Mouse (Mus musculus): Measurements from ENCODE around the gene Sfrp5.

Sfrp5 gene

GRCm38 (mm10) chr19:42198026-42198425 is 4.0 kb downstream of the Sfrp5 start:
- no peak for DNase-seq (ENCODE audit: low spot score)

DNA sequence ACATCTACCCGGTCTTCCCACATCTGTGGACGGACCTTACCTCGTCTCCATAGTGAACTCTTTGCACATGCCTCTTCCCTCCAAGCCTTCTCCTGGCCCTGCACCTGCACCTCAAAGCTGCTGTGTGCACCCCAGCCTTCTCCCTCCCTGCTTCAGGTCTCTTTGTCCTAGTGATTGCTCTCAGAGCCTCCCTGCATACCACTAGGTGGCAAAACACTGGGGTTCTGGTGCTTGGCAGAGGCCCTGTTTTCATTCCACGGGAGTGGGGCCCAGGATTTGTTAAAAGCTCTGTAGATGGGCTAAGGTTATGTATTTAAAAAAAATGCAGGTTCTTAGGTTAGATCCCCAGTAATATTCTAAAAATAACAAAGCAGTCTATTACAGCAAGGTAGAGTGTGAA is 5.0 kb downstream of the Sfrp5 start:
- no peak for DNase-seq (ENCODE audit: low spot score)

DNA sequence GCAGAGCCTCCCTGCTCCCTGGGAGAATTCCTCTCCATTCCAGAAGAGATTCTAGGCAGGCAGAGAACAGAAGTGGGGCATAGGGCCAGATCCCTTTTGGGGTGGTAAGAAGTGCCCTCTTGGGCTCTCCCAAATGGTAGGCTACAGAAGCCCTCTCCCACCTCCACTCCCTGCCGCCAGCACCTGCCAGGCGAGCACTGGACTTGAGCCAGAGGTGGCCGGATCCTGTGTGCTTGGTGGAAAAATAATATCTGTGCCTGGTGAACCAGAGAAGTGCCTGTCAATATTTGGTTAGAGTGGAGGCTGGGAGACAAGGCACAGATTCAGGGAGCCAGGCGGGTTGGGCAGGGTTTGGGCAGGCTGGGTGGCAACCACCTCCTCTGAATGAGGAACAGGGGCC is 5.7 kb downstream of the Sfrp5 start:
- DNase-seq (ENCODE audit: low spot score): no peak

GRCm38 (mm10) chr19:42193311-42193710 is 8.7 kb downstream of the Sfrp5 start:
- no peak for DNase-seq (ENCODE audit: low spot score)

- DNase-seq (ENCODE audit: low spot score): no peak
Observed at GRCm38 (mm10) chr19:42190494-42190893, 11.6 kb downstream of the Sfrp5 start.

DNA sequence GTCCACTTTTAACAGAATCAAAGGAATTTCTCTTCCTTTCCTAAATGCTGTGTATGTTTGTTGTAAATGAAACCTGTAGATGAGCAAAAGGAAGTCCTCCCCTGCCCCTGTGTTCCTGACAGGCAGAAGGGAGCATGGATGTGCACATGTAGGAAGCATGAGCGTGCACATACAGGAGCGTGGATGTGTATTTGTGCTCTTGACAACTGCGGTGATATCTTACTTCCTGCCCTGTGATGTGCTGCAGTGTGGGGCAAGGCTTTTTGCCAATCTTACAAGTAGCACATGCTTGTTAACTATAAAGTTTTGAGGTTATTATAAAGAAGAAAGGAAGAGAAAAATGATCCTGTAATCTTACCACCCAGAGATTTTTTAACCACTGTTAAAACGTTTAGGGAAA is 12.3 kb downstream of the Sfrp5 start:
- DNase-seq (ENCODE audit: low spot score): no peak

DNA sequence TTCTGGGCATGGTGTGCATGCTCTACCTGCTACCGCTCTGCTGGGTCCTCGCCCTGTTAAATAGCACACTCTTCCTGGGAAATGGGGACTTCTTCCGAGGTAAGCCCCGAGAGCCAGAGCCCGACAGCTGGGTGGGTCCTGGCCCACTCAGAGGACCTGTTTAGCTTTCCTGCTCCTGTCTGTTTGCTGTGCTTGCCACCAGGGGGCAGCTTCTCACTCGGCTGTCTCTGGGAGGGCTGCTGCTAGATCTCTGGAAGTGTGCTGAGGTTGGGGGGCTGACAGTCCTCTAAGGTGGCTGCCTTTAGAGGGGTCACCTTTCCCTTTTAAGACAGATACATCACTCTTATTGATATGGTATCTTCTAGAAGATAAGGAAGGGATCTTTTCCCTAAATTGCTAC is 19.4 kb downstream of the Sfrp5 start:
- DNase-seq (ENCODE audit: low spot score): no peak

GRCm38 (mm10) chr19:42179356-42179755 is 22.7 kb downstream of the Sfrp5 start:
- no peak for DNase-seq (ENCODE audit: low spot score)

GRCm38 (mm10) chr19:42177461-42177860 is 24.6 kb downstream of the Sfrp5 start:
- no peak for DNase-seq (ENCODE audit: low spot score)

DNA sequence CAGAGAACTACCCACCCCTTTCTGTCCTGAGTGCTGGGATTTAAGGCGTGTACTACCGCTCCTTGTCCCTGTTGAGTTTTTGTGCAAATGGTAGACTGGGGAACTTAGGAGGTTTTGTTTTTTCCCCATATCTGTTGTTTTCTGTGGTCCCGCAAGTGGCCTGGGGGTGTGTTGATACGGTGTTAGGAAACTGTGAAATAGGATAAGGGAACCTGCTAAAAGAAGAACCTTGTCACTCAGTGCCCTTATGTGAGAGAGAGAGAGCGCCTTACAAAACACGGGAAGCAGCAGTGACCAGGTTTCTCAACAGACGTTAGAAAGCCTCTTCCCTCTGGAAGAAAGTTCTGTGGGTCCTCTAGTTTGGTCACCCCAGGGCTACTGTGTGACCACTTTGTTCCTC is 25.2 kb downstream of the Sfrp5 start:
- DNase-seq (ENCODE audit: low spot score): no peak

- DNase-seq (ENCODE audit: low spot score): peak; percentile 75
Observed at GRCm38 (mm10) chr19:42170025-42170969, 31.8 kb downstream of the Sfrp5 start.

- DNase-seq (ENCODE audit: low spot score): no peak
Observed at GRCm38 (mm10) chr19:42169322-42169975, 32.6 kb downstream of the Sfrp5 start.

GRCm38 (mm10) chr19:42167489-42167888 is 34.6 kb downstream of the Sfrp5 start:
- DNase-seq (ENCODE audit: low spot score): no peak

DNA sequence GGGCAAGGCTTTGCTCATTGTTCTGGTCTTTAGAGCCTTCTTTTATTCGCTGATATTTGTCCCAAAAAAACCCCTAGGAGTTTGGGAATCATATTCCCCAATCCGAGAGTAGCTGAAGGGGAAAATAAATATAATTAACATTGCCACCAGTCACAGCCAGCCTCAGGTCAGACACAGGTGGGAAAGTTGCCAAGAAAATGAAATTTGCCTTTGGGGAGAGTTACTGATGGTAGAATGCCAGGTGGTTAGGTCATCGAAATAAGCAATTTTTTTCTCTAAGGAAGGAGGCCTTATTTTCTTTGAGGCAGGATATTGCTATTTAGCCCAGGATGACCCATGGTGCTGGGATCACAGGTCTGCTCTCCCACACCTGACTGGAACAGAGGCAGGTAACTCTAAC is 35.3 kb downstream of the Sfrp5 start:
- DNase-seq (ENCODE audit: low spot score): no peak

DNA sequence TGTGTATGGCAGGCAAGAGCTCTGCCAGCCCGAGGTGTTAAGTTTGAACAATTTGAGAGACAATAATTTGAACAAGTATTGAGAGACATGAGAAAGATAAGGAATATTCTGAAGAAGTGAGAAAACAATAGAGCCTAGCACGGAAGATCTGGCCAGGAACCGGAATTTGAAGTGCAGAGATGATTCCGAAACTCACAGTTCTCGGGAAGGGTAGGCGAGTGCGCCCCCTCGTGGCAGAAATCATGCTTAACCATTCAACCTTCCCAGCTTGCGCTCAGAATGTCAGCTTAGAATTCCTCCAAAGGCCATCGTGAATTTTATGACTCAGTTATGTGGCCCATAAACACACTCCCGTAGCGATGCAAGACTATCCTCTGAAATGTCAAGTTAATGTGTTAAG is 35.9 kb downstream of the Sfrp5 start:
- peak; percentile 89 for DNase-seq (ENCODE audit: low spot score)

DNA sequence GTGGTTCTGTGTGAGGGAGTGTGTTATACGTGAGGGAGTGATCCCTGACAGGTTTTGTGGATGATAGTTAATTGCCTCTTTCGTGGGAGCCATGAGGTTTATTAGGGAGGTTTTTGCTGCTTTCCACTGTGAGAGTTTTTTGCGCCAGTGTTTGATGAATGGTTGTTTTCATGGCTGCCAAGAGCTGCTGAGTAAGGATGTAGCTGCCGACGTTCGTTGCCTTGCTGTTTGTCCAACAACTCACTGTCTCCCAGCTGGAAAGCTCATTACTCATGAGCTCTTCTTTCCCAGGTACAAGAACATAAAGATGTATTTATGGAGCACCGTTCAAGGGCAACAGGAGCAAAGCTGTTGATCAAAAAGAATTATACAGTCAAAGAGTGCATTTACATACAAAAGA is 37.9 kb downstream of the Sfrp5 start:
- DNase-seq (ENCODE audit: low spot score): no peak

GRCm38 (mm10) chr19:42163764-42164163 is 38.3 kb downstream of the Sfrp5 start, which contains the start of gene Zfyve27:
TSS of gene Zfyve27 (plus strand) at chr19:42163951.
- no peak for DNase-seq (ENCODE audit: low spot score)

DNA sequence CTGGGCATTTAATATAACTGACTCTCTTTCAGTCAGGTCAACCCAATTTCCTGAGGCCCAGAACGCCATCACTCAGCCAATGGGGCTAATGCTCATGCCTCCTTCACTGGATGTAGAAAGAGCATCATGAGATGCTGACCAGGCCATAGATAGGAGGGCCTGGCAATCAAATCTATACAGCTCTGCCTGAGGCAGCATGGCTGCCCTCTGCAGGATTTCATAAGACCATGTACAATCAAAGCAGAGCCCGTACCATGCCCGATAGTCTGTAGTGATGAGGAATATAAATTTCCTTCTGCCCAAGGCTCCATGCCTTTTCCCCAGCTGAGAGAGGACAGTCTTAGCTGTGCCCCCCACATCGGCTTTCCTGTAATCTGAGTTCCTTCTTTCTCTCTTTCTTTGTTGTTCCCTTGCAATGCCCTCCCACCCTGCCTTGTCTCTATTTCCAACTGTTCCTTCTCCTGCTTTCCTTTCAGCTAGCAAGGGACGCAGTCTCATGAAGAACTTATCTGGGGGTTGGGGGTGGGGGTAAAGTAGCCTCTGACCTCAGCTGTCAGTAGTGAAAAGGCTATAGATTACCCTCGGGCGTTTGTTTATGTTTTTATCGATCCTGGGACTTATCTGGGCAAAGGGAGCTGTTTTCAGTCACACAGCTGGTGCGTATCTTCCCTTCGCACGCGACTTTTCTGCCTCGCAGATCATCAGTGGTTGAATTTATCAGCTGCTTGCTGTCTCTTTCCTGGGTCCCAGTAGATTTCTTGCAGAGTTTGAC is 43.6 kb downstream of the Sfrp5 start:
- DNase-seq (ENCODE audit: low spot score): no peak

DNA sequence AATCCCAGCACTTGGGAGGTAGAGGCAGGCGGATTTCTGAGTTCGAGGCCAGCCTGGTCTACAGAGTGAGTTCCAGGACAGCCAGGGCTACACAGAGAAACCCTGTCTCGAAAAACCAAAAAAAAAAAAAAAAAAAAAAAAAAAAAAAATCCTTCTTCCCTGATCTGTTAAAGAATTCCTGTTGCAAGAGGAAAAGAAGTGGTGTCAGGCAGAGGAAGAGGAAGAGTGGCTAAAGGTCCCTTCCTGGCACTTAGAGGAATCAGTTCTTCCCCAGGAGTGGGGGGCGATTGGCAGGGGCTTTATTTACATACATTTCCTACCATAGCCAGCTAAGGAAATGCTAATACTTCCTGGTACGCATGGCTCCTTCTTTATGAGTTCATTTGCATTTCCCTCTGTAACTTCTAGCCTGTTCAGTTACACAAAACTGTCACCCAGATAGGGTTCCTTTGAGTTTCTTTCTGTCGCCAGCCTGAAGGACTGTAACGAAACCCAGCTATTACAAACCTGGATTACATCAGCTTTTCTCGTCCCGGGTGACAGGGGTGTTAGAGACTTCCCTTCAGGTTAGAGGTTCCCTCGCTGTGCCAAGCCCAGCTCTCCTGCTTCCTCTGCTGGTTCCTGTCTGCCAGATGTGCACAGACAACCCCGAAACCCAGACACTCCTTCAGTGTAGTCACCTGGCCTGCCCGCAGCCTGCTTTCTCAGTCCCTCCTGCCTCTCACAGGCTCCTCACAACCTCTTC is 44.4 kb downstream of the Sfrp5 start:
- DNase-seq (ENCODE audit: low spot score): no peak

DNA sequence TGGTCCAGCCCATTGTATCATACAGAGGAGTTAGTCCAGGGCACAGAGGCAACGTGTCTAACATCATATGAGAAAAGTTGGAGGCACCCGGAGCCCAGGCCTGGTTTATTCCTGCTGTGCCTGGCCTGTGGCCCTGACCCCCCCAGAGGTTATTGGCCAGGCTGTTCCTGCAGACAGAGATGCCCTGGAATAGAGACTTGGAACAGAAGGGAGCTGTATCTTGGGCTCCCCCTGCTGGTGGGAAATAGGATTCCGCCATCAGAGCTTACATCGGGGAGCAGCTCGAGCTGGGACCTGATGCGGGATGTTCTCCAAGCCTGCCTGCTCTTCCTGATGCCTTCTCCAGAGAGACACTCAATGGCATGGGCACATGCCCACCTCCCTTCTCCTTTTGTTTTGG is 50.1 kb downstream of the Sfrp5 start:
- DNase-seq (ENCODE audit: low spot score): peak; percentile 85

DNA sequence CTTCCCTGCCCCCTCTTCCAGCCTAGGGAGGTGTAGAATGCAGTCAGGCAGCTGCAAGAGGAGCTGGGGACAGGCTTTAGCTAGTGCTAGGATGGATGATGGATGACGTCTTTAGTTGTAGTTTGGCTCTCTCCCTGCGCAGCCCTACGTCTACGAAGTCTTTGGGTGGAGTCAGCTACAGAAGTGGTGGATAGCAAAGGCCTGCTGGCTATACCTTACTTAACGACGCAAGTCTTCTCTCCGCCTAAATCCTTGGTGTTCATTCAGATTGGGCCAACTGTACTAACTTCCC is 53.5 kb downstream of the Sfrp5 start:
- no peak for DNase-seq (ENCODE audit: low spot score)
